Mouse (Mus musculus) midbrain, embryonic 13.5 days (tissue): ENCODE measurements around the gene Rbmxl1. TPM values are rescaled to one million over a fixed set of nuclear protein-coding genes. Genes with fewer than 3 reads are reported as not detected.
"Not testable (repeated sequence)": the region's sequence is repeated elsewhere in the genome, so short reads cannot be mapped to it uniquely, and the experiment has no call there.

Experiments used
- ATAC-seq: fragments of 200-750 bp; cut with Nextera tagmentation; 2 replicates; pipeline ENCODE4 v1.8.0; 2017; ENCODE audit warnings: mild to moderate bottlenecking, moderate TSS enrichment, moderate library complexity
- H3K27ac ChIP-seq: fragments of 300-500 bp; sonication (generic); 2 replicates; pipeline ENCODE4 v1.5.1; 2015; ENCODE audit warnings: inconsistent platforms, mild to moderate bottlenecking, moderate library complexity
- H3K27me3 ChIP-seq: fragments of 300-500 bp; sonication (generic); 2 replicates; pipeline ENCODE4 v1.6.1; 2015; ENCODE audit warnings: mild to moderate bottlenecking, inconsistent platforms
- H3K36me3 ChIP-seq: fragments of 300-500 bp; sonication (generic); 2 replicates; pipeline ENCODE4 v1.6.1; 2015; ENCODE audit warnings: mild to moderate bottlenecking, inconsistent platforms
- H3K4me1 ChIP-seq: fragments of 300-500 bp; sonication (generic); replicated peaks from 2 replicates; pipeline ENCODE4 v1.6.1; 2015; ENCODE audit warnings: inconsistent platforms
- H3K4me2 ChIP-seq: fragments of 300-500 bp; sonication (generic); replicated peaks from 2 replicates; pipeline ENCODE4 v1.6.1; 2015; ENCODE audit warnings: moderate library complexity, mild to moderate bottlenecking, inconsistent platforms
- H3K4me3 ChIP-seq: fragments of 300-500 bp; sonication (generic); replicated peaks from 2 replicates; pipeline ENCODE4 v1.5.1; 2015; ENCODE audit warnings: mild to moderate bottlenecking, inconsistent platforms
- H3K9ac ChIP-seq: fragments of 300-500 bp; sonication (generic); replicated peaks from 2 replicates; pipeline ENCODE4 v1.6.1; 2015; ENCODE audit warnings: mild to moderate bottlenecking, inconsistent platforms
- H3K9me3 ChIP-seq: fragments of 300-500 bp; sonication (generic); 2 replicates; pipeline ENCODE4 v1.6.1; 2016; ENCODE audit warnings: mild to moderate bottlenecking, inconsistent platforms
- WGBS: fragments of 180-500 bp; shearing (Covaris S2); methylation state at CpG from one replicate; pipeline ENCODE4 v1.1.7; 2015; 5-methylcytosine and 5-hydroxymethylcytosine counted together
- polyA plus RNA-seq: library from polyadenylated mRNA; unstranded; fragments of >200 nt; fragmentation: Nextera tagmentation; extraction: Ambion mirVana; gene quantifications from 2 replicates; pipeline ENCODE4 v1.2.1, GENCODE M21; 2015

Gene Rbmxl1
- 269 and 271 TPM in 2 replicates for polyA plus RNA-seq

DNA sequence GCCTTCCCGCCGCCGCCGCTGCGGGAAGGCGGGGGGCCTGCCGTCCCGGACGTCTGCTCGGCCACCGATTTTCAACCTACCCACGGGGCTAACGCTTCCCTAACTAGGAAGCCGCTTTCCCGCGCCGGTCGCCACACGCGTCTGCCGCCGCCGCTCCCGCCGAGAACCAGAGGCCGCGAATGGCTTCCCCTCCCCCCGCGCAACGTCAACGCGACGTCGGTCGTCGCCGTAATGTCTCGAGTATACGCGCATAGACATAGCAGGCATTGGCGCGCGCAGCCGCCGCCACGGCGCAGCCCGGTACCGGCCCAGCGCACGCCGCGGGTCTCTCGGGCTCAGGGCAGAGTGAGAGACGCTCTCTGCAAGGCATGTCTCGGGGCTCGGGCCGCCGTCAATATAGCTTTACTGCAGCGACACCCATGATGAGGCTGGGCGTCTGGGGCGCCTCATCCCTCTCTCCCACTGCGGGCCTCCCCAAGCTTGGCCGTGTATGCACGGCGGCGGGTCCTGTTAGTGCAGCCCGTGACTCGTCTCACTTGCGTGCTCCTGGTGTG, at the start of gene Rbmxl1:
Gene Rbmxl1 (minus strand): TSS at position 180 of the 554 bp plus-strand sequence.
- Histone ChIP-seq H3K4me1 (peaks cover 24% of the 10 kb centered on the region), H3K4me2 (peak within 1 kb of the TSS; percentile 94), H3K9me3 (no peaks in the 10 kb centered on the region), H3K36me3 (peaks cover 23% of the 10 kb centered on the region), H3K4me3 (peak within 1 kb of the TSS; percentile 95), H3K27me3 (no peaks in the 10 kb centered on the region), H3K9ac (peak within 1 kb of the TSS; percentile 99), H3K27ac (peak within 1 kb of the TSS; percentile 98)
- peak; percentile 95 for ATAC-seq
- under 1% methylated on average over 70 of the region's 70 CpGs for WGBS

GRCm38 (mm10) chr8:78556773-78557434, 48.2 kb upstream of the Rbmxl1 start:
- no peaks in the 10 kb centered on the region for H3K27me3 ChIP-seq
- H3K9me3 ChIP-seq: 0 out of 2 replicates have a peak, but pooled peaks cover 3% of the 10 kb centered on the region
- H3K9ac ChIP-seq: no peak overlapping the region
- H3K36me3 ChIP-seq: 0 out of 2 replicates have a peak, but pooled peaks cover 3% of the 10 kb centered on the region
- ATAC-seq: peak; percentile 92
- peaks cover 42% of the 10 kb centered on the region for H3K4me1 ChIP-seq
- peak overlapping the region; percentile 77 for H3K27ac ChIP-seq
- 0 out of 2 replicates have a peak overlapping the region, but pooled peaks have one; percentile 1 for H3K4me3 ChIP-seq
- 11% methylated on average over 11 of the region's 11 CpGs for WGBS
- H3K4me2 ChIP-seq: peak overlapping the region; percentile 31

GRCm38 (mm10) chr8:78555817-78556216, 47.1 kb upstream of the Rbmxl1 start:
- Histone ChIP-seq H3K27me3 (no peaks in the 10 kb centered on the region), H3K9me3 (no peaks in the 10 kb centered on the region), H3K27ac (no peak overlapping the region), H3K36me3 (no peaks in the 10 kb centered on the region), H3K4me2 (no peak overlapping the region), H3K4me1 (peaks cover 48% of the 10 kb centered on the region), H3K9ac (no peak overlapping the region), H3K4me3 (no peak overlapping the region)
- WGBS: 88% methylated on average over 4 of the region's 4 CpGs
- ATAC-seq: no peak

GRCm38 (mm10) chr8:78550752-78551134, 42.0 kb upstream of the Rbmxl1 start:
- H3K36me3 ChIP-seq: no peaks in the 10 kb centered on the region
- H3K27me3 ChIP-seq: no peaks in the 10 kb centered on the region
- H3K9ac ChIP-seq: no peak overlapping the region
- 51% methylated on average over 2 of the region's 2 CpGs for WGBS
- H3K4me2 ChIP-seq: no peak overlapping the region
- ATAC-seq: peak; percentile 77
- H3K27ac ChIP-seq: peak overlapping the region; percentile 84
- H3K9me3 ChIP-seq: no peaks in the 10 kb centered on the region
- no peak overlapping the region for H3K4me3 ChIP-seq
- peaks cover 29% of the 10 kb centered on the region for H3K4me1 ChIP-seq

DNA sequence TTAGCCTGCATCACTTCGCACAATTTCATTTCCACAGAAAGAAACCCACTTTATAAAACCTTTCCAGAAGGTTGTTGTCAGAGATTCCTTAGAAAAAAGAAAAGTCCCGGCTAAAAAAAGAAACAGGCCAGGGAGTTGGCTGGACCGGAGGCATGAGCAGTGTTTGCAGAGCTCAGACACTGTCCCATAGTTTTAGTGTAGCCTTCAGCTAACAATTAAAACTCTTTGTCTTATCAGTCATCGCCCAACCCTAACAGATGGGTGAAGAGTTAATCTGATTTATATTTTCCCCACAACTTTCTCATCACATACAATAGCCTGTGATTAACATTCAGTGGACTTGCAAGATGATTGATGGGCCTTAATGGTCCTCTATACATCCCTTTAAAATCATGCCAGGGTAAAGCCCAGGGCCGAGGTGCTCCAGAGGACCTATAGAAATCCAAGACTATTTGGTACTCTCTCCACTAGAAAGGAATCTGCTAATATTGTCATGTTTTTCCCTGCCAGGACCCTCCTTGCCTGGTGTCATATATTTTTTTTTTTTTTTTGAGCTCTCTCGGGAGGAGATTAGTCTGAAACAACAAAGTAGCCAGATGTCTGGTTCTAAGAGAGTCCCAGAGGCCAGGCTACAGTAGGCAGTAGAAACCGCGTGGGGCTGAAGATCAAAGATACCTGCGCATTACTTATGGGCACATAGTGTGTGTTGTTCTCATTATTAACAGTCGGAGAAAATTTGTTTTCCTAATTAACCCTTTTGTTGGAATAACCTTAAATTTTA, 41.5 kb upstream of the Rbmxl1 start:
- ATAC-seq: peak; percentile 93
- H3K27me3 ChIP-seq: no peaks in the 10 kb centered on the region
- peak overlapping the region; percentile 84 for H3K27ac ChIP-seq
- 31% methylated on average over 10 of the region's 10 CpGs for WGBS
- H3K4me2 ChIP-seq: no peak overlapping the region
- no peak overlapping the region for H3K9ac ChIP-seq
- no peak overlapping the region for H3K4me3 ChIP-seq
- peaks cover 29% of the 10 kb centered on the region for H3K4me1 ChIP-seq
- H3K9me3 ChIP-seq: no peaks in the 10 kb centered on the region
- H3K36me3 ChIP-seq: no peaks in the 10 kb centered on the region

DNA sequence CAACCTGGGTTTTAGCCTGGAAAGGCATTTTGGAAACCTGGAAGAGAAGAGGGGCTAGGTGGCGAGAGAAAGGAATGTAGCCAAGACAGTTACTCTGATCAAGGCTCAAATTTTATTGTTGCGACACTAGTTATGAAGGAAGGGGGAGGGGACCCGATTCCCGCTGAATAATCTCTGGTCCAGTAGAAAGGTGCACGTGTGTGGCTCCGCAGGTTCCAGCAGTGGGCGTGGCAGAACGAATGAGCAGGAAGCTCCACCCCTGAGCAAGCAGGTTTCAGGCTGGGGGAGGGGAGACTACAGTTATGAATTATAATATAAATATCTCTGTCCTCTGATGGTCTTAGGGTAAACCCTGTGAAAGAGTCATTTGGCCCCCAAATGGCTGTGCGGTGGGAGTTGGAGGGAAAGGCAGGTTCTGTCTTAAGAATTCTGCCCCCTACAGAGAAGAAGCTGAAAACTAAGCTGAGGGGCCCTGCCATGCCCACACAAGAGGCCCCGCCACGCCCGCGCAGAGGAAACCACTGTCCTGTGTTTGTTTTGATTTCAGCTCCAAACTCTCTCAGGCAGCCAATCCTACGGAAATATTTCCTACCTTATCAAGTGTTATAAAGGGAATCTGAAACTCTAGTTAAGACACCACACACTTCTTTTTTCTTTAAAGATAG, 36.6 kb upstream of the Rbmxl1 start:
- H3K4me3 ChIP-seq, H3K27me3 ChIP-seq, H3K9ac ChIP-seq, H3K9me3 ChIP-seq, ATAC-seq, H3K4me2 ChIP-seq, H3K4me1 ChIP-seq, H3K27ac ChIP-seq: not testable (repeated sequence)
- peaks cover 15% of the 10 kb centered on the region for H3K36me3 ChIP-seq
- WGBS: 54% methylated on average over 9 of the region's 14 CpGs

- no peak overlapping the region for H3K27ac ChIP-seq
- H3K36me3 ChIP-seq: peaks cover 17% of the 10 kb centered on the region
- H3K9me3 ChIP-seq: no peaks in the 10 kb centered on the region
- H3K4me1 ChIP-seq: peaks cover 2% of the 10 kb centered on the region; the same call in 1 of the 2 replicates
- no peak overlapping the region for H3K4me2 ChIP-seq
- H3K4me3 ChIP-seq: no peak overlapping the region
- WGBS: 89% methylated on average over 2 of the region's 2 CpGs
- no peaks in the 10 kb centered on the region for H3K27me3 ChIP-seq
- H3K9ac ChIP-seq: no peak overlapping the region
- no peak for ATAC-seq
Observed at GRCm38 (mm10) chr8:78544545-78544944, 35.8 kb upstream of the Rbmxl1 start.

GRCm38 (mm10) chr8:78543621-78544020, 34.9 kb upstream of the Rbmxl1 start:
- no peak overlapping the region for H3K9ac ChIP-seq
- H3K4me2 ChIP-seq: no peak overlapping the region
- 43% methylated on average over 1 of the region's 1 CpGs for WGBS
- no peak for ATAC-seq
- peaks cover 17% of the 10 kb centered on the region for H3K36me3 ChIP-seq
- no peaks in the 10 kb centered on the region for H3K27me3 ChIP-seq
- H3K4me1 ChIP-seq: no peaks in the 10 kb centered on the region
- no peaks in the 10 kb centered on the region for H3K9me3 ChIP-seq
- no peak overlapping the region for H3K27ac ChIP-seq
- H3K4me3 ChIP-seq: no peak overlapping the region

- peaks cover 23% of the 10 kb centered on the region for H3K36me3 ChIP-seq
- 99% methylated on average over 6 of the region's 6 CpGs for WGBS
- not testable (repeated sequence) for ATAC-seq, H3K9ac ChIP-seq, H3K27me3 ChIP-seq, H3K4me2 ChIP-seq, H3K27ac ChIP-seq, H3K4me1 ChIP-seq, H3K9me3 ChIP-seq, H3K4me3 ChIP-seq
Observed at GRCm38 (mm10) chr8:78542670-78543069, 34.0 kb upstream of the Rbmxl1 start.

DNA sequence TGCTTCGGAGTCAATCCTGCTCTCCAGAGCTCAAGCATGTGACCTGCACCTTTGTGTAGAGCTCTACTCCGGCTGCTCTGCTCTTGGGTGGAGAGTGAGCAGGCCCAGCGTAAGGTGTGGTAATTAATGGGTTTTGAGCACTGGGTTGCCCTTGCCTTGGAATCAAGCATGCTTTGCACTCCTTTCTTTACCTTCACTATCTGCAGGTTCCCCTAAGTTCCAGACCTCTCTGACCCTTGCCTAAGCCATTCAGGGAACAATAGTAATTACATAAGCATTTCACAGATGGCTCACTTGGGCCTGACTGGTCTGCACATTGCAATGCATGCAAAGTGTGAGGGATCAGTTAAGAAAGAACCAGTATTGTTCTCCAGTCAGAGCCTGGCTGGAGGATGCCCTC, 29.1 kb upstream of the Rbmxl1 start:
- H3K9ac ChIP-seq: no peak overlapping the region
- H3K36me3 ChIP-seq: peaks cover 25% of the 10 kb centered on the region
- no peaks in the 10 kb centered on the region for H3K27me3 ChIP-seq
- no peak overlapping the region for H3K27ac ChIP-seq
- ATAC-seq: no peak
- WGBS: 89% methylated on average over 3 of the region's 3 CpGs
- no peaks in the 10 kb centered on the region for H3K4me1 ChIP-seq
- H3K4me3 ChIP-seq: no peak overlapping the region
- H3K4me2 ChIP-seq: no peak overlapping the region
- H3K9me3 ChIP-seq: no peaks in the 10 kb centered on the region

DNA sequence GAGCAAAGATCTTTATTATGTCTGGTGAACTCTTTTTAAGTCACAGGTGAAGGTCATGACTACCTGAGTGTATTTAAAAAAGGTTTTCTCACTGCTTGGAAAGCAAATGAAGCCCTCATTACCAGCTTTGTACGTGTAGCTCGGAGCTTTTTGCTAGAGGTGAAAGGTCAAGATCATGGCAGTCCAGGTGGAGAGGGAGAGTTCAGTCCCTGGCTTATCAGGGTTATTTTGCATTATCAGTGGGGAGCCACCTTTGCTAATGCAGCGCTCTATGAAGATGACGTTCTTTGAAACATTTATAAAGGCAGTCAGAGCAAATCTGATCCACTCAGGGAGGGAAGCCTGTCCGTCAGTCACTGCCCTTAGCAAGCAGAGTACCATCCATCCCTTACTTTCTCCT, 28.0 kb upstream of the Rbmxl1 start:
- no peak overlapping the region for H3K27ac ChIP-seq
- no peak for ATAC-seq
- no peaks in the 10 kb centered on the region for H3K4me1 ChIP-seq
- H3K27me3 ChIP-seq: no peaks in the 10 kb centered on the region
- H3K4me3 ChIP-seq: no peak overlapping the region
- H3K9me3 ChIP-seq: no peaks in the 10 kb centered on the region
- no peak overlapping the region for H3K9ac ChIP-seq
- peaks cover 26% of the 10 kb centered on the region for H3K36me3 ChIP-seq
- 82% methylated on average over 5 of the region's 5 CpGs for WGBS
- no peak overlapping the region for H3K4me2 ChIP-seq

DNA sequence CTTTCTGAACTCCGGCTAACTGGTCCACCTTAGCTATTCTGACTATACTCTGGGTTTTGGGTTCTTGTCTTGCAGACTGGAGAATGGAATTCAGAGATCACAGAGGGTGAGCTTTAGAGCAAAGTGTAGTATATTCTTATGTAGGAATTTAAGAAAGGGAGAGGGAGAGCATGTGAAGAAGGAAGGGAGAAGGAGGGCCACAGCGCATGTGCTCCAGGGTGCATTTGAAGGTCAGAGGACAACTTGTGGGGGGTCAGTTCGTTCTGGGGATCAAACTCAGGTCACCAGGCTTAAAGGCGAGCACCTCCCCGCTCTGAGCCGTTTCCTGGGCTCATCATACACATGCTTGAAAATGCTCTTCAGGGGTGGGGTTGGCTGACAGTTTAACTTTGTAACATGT, 25.3 kb upstream of the Rbmxl1 start:
- no peak for ATAC-seq
- H3K27me3 ChIP-seq: no peaks in the 10 kb centered on the region
- H3K36me3 ChIP-seq: peaks cover 38% of the 10 kb centered on the region
- 83% methylated on average over 6 of the region's 6 CpGs for WGBS
- H3K9me3 ChIP-seq: no peaks in the 10 kb centered on the region
- H3K4me1 ChIP-seq: no peaks in the 10 kb centered on the region
- no peak overlapping the region for H3K9ac ChIP-seq
- H3K27ac ChIP-seq: no peak overlapping the region
- H3K4me3 ChIP-seq: no peak overlapping the region
- H3K4me2 ChIP-seq: no peak overlapping the region
